Mouse (Mus musculus): ENCODE results near the gene Olfr1393.

- TF ChIP-seq POLR2A (IDR thresholded peaks at IDR 0.05; ENCODE audit: borderline replicate concordance, control insufficient read depth, low read depth, low read length): no peak
- no peak for TF ChIP-seq CTCF (IDR thresholded peaks at IDR 0.05; ENCODE audit: control insufficient read depth, insufficient read depth, low read length)
These were observed 14.7 kb downstream of the Olfr1393 start for GRCm38 (mm10) chr11:49292777-49293176.

All from bone marrow, adult 2 months (tissue).